Mouse (Mus musculus): ENCODE data around the gene Nfasc. TPM values are rescaled to one million over a fixed set of nuclear protein-coding genes. Genes with fewer than 3 reads are reported as not detected.

Nfasc gene
- polyA plus RNA-seq, 1 experiment from 2014 or later, result 36.1 TPM

- Histone ChIP-seq H3K27ac (ENCODE audit: low read depth, low read length) (no peak overlapping the region), H3K9me3 (ENCODE audit: control insufficient read depth, low read length) (no peaks in the 10 kb centered on the region), H3K4me2 (ENCODE audit: low read length) (no peak overlapping the region), H3K9ac (ENCODE audit: low read depth, low read length) (no peak overlapping the region), H3K27me3 (replicated peaks; ENCODE audit: control insufficient read depth, insufficient read depth, low read length) (no peaks in the 10 kb centered on the region), H3K36me3 (ENCODE audit: control insufficient read depth, insufficient read depth, low read length) (peaks cover 7% of the 10 kb centered on the region), H3K4me3 (ENCODE audit: low read length) (no peak overlapping the region), H3K4me1 (ENCODE audit: control insufficient read depth, insufficient read depth, low read depth, low read length) (peaks cover 6% of the 10 kb centered on the region)
- 54% methylated on average over 14 of the region's 14 CpGs for WGBS
- ATAC-seq, result no peak
Observed at GRCm38 (mm10) chr1:132623641-132624336, 117.8 kb downstream of the Nfasc start.

GRCm38 (mm10) chr1:132612066-132612465, 129.5 kb downstream of the Nfasc start:
- Histone ChIP-seq H3K4me2 (ENCODE audit: low read length) (no peak overlapping the region), H3K36me3 (ENCODE audit: control insufficient read depth, insufficient read depth, low read length) (peaks cover 13% of the 10 kb centered on the region), H3K4me3 (ENCODE audit: low read length) (no peak overlapping the region), H3K4me1 (ENCODE audit: control insufficient read depth, insufficient read depth, low read depth, low read length) (no peaks in the 10 kb centered on the region), H3K27me3 (replicated peaks; ENCODE audit: control insufficient read depth, insufficient read depth, low read length) (no peaks in the 10 kb centered on the region), H3K27ac (ENCODE audit: low read depth, low read length) (no peak overlapping the region), H3K9ac (ENCODE audit: low read depth, low read length) (no peak overlapping the region), H3K9me3 (ENCODE audit: control insufficient read depth, low read length) (no peaks in the 10 kb centered on the region)
- whole genome bisulfite sequencing, result 87% methylated on average over 4 of the region's 4 CpGs
- ATAC-seq, result no peak

GRCm38 (mm10) chr1:132609048-132609634, 132.5 kb downstream of the Nfasc start:
- no peaks in the 10 kb centered on the region for H3K9me3 ChIP-seq (ENCODE audit: control insufficient read depth, low read length)
- no peaks in the 10 kb centered on the region for H3K4me1 ChIP-seq (ENCODE audit: control insufficient read depth, insufficient read depth, low read depth, low read length)
- H3K9ac ChIP-seq (ENCODE audit: low read depth, low read length), result no peak overlapping the region
- ATAC-seq, result no peak
- no peaks in the 10 kb centered on the region for H3K27me3 ChIP-seq (replicated peaks; ENCODE audit: control insufficient read depth, insufficient read depth, low read length)
- 38% methylated on average over 4 of the region's 4 CpGs for WGBS
- H3K4me2 ChIP-seq (ENCODE audit: low read length), result no peak overlapping the region
- no peak overlapping the region for H3K4me3 ChIP-seq (ENCODE audit: low read length)
- peaks cover 31% of the 10 kb centered on the region for H3K36me3 ChIP-seq (ENCODE audit: control insufficient read depth, insufficient read depth, low read length)
- no peak overlapping the region for H3K27ac ChIP-seq (ENCODE audit: low read depth, low read length)

GRCm38 (mm10) chr1:132602161-132602560, 139.4 kb downstream of the Nfasc start:
- no peaks in the 10 kb centered on the region for H3K4me1 ChIP-seq (ENCODE audit: control insufficient read depth, insufficient read depth, low read depth, low read length)
- peak; percentile 57 for ATAC-seq
- no peak overlapping the region for H3K4me3 ChIP-seq (ENCODE audit: low read length)
- no peaks in the 10 kb centered on the region for H3K27me3 ChIP-seq (replicated peaks; ENCODE audit: control insufficient read depth, insufficient read depth, low read length)
- no peak overlapping the region for H3K27ac ChIP-seq (ENCODE audit: low read depth, low read length)
- H3K9ac ChIP-seq (ENCODE audit: low read depth, low read length), result no peak overlapping the region
- H3K36me3 ChIP-seq (ENCODE audit: control insufficient read depth, insufficient read depth, low read length), result peaks cover 37% of the 10 kb centered on the region
- WGBS, result 53% methylated on average over 8 of the region's 8 CpGs
- no peaks in the 10 kb centered on the region for H3K9me3 ChIP-seq (ENCODE audit: control insufficient read depth, low read length)
- H3K4me2 ChIP-seq (ENCODE audit: low read length), result no peak overlapping the region

- peaks cover 20% of the 10 kb centered on the region for H3K36me3 ChIP-seq (ENCODE audit: control insufficient read depth, insufficient read depth, low read length)
- no peak overlapping the region for H3K27ac ChIP-seq (ENCODE audit: low read depth, low read length)
- H3K9me3 ChIP-seq (ENCODE audit: control insufficient read depth, low read length), result no peaks in the 10 kb centered on the region
- ATAC-seq, result no peak
- WGBS, result 93% methylated on average over 5 of the region's 5 CpGs
- no peaks in the 10 kb centered on the region for H3K27me3 ChIP-seq (replicated peaks; ENCODE audit: control insufficient read depth, insufficient read depth, low read length)
- H3K4me1 ChIP-seq (ENCODE audit: control insufficient read depth, insufficient read depth, low read depth, low read length), result peaks cover 2% of the 10 kb centered on the region; the same call in 1 of the 2 replicates
- H3K4me2 ChIP-seq (ENCODE audit: low read length), result no peak overlapping the region
- H3K4me3 ChIP-seq (ENCODE audit: low read length), result no peak overlapping the region
- no peak overlapping the region for H3K9ac ChIP-seq (ENCODE audit: low read depth, low read length)
Observed at GRCm38 (mm10) chr1:132598024-132598423, 143.6 kb downstream of the Nfasc start.

- ATAC-seq, result no peak
- Histone ChIP-seq H3K4me2 (ENCODE audit: low read length) (no peak overlapping the region), H3K9ac (ENCODE audit: low read depth, low read length) (no peak overlapping the region), H3K9me3 (ENCODE audit: control insufficient read depth, low read length) (no peaks in the 10 kb centered on the region), H3K36me3 (ENCODE audit: control insufficient read depth, insufficient read depth, low read length) (peaks cover 10% of the 10 kb centered on the region), H3K27me3 (replicated peaks; ENCODE audit: control insufficient read depth, insufficient read depth, low read length) (no peaks in the 10 kb centered on the region), H3K4me1 (ENCODE audit: control insufficient read depth, insufficient read depth, low read depth, low read length) (peaks cover 2% of the 10 kb centered on the region; the same call in 1 of the 2 replicates), H3K4me3 (ENCODE audit: low read length) (no peak overlapping the region), H3K27ac (ENCODE audit: low read depth, low read length) (no peak overlapping the region)
- 29% methylated on average over 6 of the region's 6 CpGs for whole genome bisulfite sequencing
Observed at GRCm38 (mm10) chr1:132595741-132596140, 145.9 kb downstream of the Nfasc start.

- Histone ChIP-seq H3K27me3 (replicated peaks; ENCODE audit: control insufficient read depth, insufficient read depth, low read length) (no peaks in the 10 kb centered on the region), H3K27ac (ENCODE audit: low read depth, low read length) (no peak overlapping the region), H3K4me1 (ENCODE audit: control insufficient read depth, insufficient read depth, low read depth, low read length) (peaks cover 2% of the 10 kb centered on the region; the same call in 1 of the 2 replicates), H3K9me3 (ENCODE audit: control insufficient read depth, low read length) (no peaks in the 10 kb centered on the region), H3K36me3 (ENCODE audit: control insufficient read depth, insufficient read depth, low read length) (peaks cover 10% of the 10 kb centered on the region; the same call in 1 of the 2 replicates), H3K4me3 (ENCODE audit: low read length) (no peak overlapping the region), H3K9ac (ENCODE audit: low read depth, low read length) (no peak overlapping the region), H3K4me2 (ENCODE audit: low read length) (no peak overlapping the region)
- peak; percentile 73 for ATAC-seq
- 9% methylated on average over 4 of the region's 4 CpGs for WGBS
Observed at GRCm38 (mm10) chr1:132594587-132594986, 147.0 kb downstream of the Nfasc start.

- no peaks in the 10 kb centered on the region for H3K27me3 ChIP-seq (replicated peaks; ENCODE audit: control insufficient read depth, insufficient read depth, low read length)
- H3K4me1 ChIP-seq (ENCODE audit: control insufficient read depth, insufficient read depth, low read depth, low read length), result peaks cover 2% of the 10 kb centered on the region; the same call in 1 of the 2 replicates
- 84% methylated on average over 5 of the region's 5 CpGs for WGBS
- no peak overlapping the region for H3K4me3 ChIP-seq (ENCODE audit: low read length)
- no peak overlapping the region for H3K27ac ChIP-seq (ENCODE audit: low read depth, low read length)
- H3K9me3 ChIP-seq (ENCODE audit: control insufficient read depth, low read length), result no peaks in the 10 kb centered on the region
- H3K9ac ChIP-seq (ENCODE audit: low read depth, low read length), result no peak overlapping the region
- no peak overlapping the region for H3K4me2 ChIP-seq (ENCODE audit: low read length)
- peaks cover 3% of the 10 kb centered on the region; the same call in 1 of the 2 replicates for H3K36me3 ChIP-seq (ENCODE audit: control insufficient read depth, insufficient read depth, low read length)
- no peak for ATAC-seq
Observed at GRCm38 (mm10) chr1:132592145-132592544, 149.5 kb downstream of the Nfasc start.

- Histone ChIP-seq H3K27ac (ENCODE audit: low read depth, low read length) (no peak overlapping the region), H3K4me1 (ENCODE audit: control insufficient read depth, insufficient read depth, low read depth, low read length) (peaks cover 2% of the 10 kb centered on the region; the same call in 1 of the 2 replicates), H3K9ac (ENCODE audit: low read depth, low read length) (no peak overlapping the region), H3K4me3 (ENCODE audit: low read length) (no peak overlapping the region), H3K4me2 (ENCODE audit: low read length) (no peak overlapping the region), H3K27me3 (replicated peaks; ENCODE audit: control insufficient read depth, insufficient read depth, low read length) (no peaks in the 10 kb centered on the region), H3K36me3 (ENCODE audit: control insufficient read depth, insufficient read depth, low read length) (peaks cover 3% of the 10 kb centered on the region; the same call in 1 of the 2 replicates), H3K9me3 (ENCODE audit: control insufficient read depth, low read length) (no peaks in the 10 kb centered on the region)
- WGBS, result 80% methylated on average over 11 of the region's 11 CpGs
- ATAC-seq, result no peak
Observed at GRCm38 (mm10) chr1:132591399-132591930, 150.1 kb downstream of the Nfasc start.

Measured in hindbrain, embryonic 16.5 days (tissue).